Mouse (Mus musculus) spleen, adult 18-20 months (tissue): Measurements from ENCODE around the gene Gm8871.
"Not testable (repeated sequence)": the region's sequence is repeated elsewhere in the genome, so short reads cannot be mapped to it uniquely, and the experiment has no call there.

Experiments used
- DNase-seq, 2 experiments: peaks; one replicate each; pipeline ENCODE4 v3.0.0; 2022; ENCODE audit warnings: mixed read lengths in 2 of 2

The Gm8871 gene

DNA sequence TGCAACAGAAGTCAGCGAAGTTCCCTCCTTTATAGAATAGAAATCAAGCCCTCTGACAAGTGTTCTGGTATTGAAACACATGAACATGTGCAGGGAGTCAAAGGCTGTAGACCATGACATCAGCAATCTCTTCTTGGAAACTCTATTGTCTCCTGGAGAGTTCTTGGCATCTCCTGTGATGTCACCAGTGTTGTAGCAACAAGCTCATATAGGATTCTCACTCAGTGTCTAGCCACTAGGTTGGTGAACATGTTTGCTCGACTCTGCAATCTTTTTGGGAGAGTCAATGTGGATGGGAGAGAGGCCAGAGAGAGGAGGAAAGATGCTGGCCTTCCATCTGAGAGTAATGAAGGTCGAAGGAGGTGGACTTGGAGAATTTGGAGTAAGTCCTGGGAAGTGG is at the start of gene Gm8871, which contains the start of gene Gm8857:
Gene Gm8871, plus strand, starts transcription at position 301 of the 400 bp plus-strand sequence.
Gene Gm8857, plus strand, starts transcription at position 303 of the 400 bp plus-strand sequence.
- DNase-seq = not testable (repeated sequence)

DNA sequence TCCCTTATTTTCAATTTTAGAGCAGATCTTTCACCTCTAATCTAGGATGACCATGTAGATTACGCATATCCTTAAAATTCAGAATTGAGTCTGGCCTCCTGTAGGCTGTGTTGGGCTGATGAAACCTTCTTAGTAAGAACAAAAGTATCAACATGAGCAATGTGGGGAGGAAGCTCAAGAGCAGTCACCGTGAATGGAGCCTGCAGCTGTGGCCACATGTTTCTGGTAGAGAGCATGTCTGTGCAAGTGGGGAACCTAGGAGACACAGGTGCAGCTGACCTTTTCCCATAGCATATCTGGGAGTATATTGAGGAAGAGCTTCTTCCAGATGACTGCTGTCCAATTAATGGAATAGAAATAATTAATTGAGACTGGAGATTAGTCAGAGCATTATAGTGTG is 5.9 kb downstream of the Gm8871 start:
- not testable (repeated sequence) for DNase-seq

GRCm38 (mm10) chr5:10958057-10958456 is 10.5 kb downstream of the Gm8871 start:
- not testable (repeated sequence) for DNase-seq
